Mouse (Mus musculus) ES-E14 (cell line): ENCODE data around the gene Six6. TPM values are rescaled to one million over a fixed set of nuclear protein-coding genes. Genes with fewer than 3 reads are reported as not detected.

Experiments used
- DNase-seq: peaks from one replicate; pipeline ENCODE4 v3.0.0-alpha.2; 2013; ENCODE audit warnings: low read depth, low spot score
- H3K27ac ChIP-seq: 2 replicates; pipeline ENCODE4 v1.5.1; 2012; ENCODE audit warnings: low read depth, mild to moderate bottlenecking, low read length, moderate library complexity, mixed read lengths; ENCODE audit not compliant: poor library complexity, insufficient read depth, severe bottlenecking
- H3K36me3 ChIP-seq: 2 replicates; pipeline ENCODE4 v1.6.1; 2012; ENCODE audit warnings: mild to moderate bottlenecking, low read length, moderate library complexity, mixed read lengths; ENCODE audit not compliant: control insufficient read depth, poor library complexity, insufficient read depth, severe bottlenecking
- H3K4me1 ChIP-seq, 2 experiments: fragments of 150-350 bp in 1 of 2; sonication (generic) in 1 of 2; 2 replicates each; pipeline ENCODE4 v1.6.1; 2012; ENCODE audit warnings: low read length in 2 of 2, mild to moderate bottlenecking in 1 of 2, mixed read lengths in 1 of 2; ENCODE audit not compliant: control insufficient read depth in 2 of 2, insufficient read depth in 2 of 2, poor library complexity in 1 of 2
- H3K4me3 ChIP-seq, 2 experiments: fragments of 150-350 bp in 1 of 2; sonication (generic) in 1 of 2; 2 replicates each; pipeline ENCODE4 v1.5.1; 2012; ENCODE audit warnings: low read length in 2 of 2, low read depth in 1 of 2, mild to moderate bottlenecking in 1 of 2, mixed read lengths in 1 of 2; ENCODE audit not compliant: insufficient read depth in 1 of 2, poor library complexity in 1 of 2, severe bottlenecking in 1 of 2
- H3K9ac ChIP-seq: 2 replicates; pipeline ENCODE4 v1.6.1; 2012; ENCODE audit warnings: low read depth, mild to moderate bottlenecking, low read length, mixed read lengths; ENCODE audit not compliant: poor library complexity, insufficient read depth, severe bottlenecking
- H3K9me3 ChIP-seq: fragments of 150-350 bp; sonication (generic); 2 replicates; pipeline ENCODE4 v1.6.1; 2012; ENCODE audit warnings: low read depth, mild to moderate bottlenecking, low read length; ENCODE audit not compliant: control insufficient read depth, insufficient read depth
- CHD2 ChIP-seq: IDR thresholded peaks from 2 replicates; pipeline ENCODE4 v1.6.1; 2014; ENCODE audit warnings: mild to moderate bottlenecking, low read depth, low read length, inconsistent platforms
- HCFC1 ChIP-seq: IDR thresholded peaks from 2 replicates; pipeline ENCODE4 v1.6.1; 2012; ENCODE audit warnings: low read length, inconsistent platforms, borderline replicate concordance; ENCODE audit not compliant: insufficient read depth
- MAFK ChIP-seq: IDR thresholded peaks from 2 replicates; pipeline ENCODE4 v1.6.1; 2014; ENCODE audit warnings: mild to moderate bottlenecking, low read depth, low read length, inconsistent platforms; ENCODE audit not compliant: insufficient read depth
- ZC3H11A ChIP-seq: IDR thresholded peaks from 2 replicates; pipeline ENCODE4 v1.6.1; 2012; ENCODE audit warnings: low read depth, mild to moderate bottlenecking, inconsistent platforms, low read length, borderline replicate concordance
- ZNF384 ChIP-seq: IDR thresholded peaks from 2 replicates; pipeline ENCODE4 v1.6.1; 2012; ENCODE audit warnings: low read depth, low read length, inconsistent platforms
- in situ Hi-C, 2 experiments: fragments of 600-800 bp; cut with MboI; formaldehyde crosslinking; loops; one replicate each; pipeline ENCODE4 v1.15.1; 2025; ENCODE audit warnings: low sequenced_read_pairs in 2 of 2, inconsistent platforms in 1 of 2; ENCODE audit not compliant: unreplicated experiment in 2 of 2
- total RNA-seq: library from RNA; depleted of rRNA; stranded (reverse); fragments of 300-350 nt; gene quantifications from 2 replicates; pipeline ENCODE4 v1.2.3, GENCODE M21; 2012; rRNA removed

Six6 gene
- total RNA-seq, 1 experiment = not detected

DNA sequence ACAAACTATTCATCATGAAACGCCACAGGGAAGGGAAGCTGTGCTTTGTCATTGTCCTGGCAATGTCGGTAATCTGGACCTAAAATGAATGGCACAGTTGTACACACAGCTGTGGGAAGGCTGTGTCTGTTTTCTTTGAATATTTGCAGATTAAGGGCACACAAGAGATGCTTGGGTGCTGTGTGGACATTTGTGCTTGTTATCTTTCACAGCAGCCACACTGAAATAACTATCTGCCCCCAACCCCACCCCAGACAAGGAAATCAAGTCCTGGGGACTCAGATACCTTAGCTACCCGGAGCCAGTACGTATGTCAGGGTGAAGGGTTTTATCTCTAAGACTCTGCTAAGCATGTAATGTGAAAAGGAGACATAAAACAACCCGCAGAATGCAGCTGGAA is 39.5 kb downstream of the Six6 start:
- TF ChIP-seq ZC3H11A (no peak), HCFC1 (no peak), MAFK (no peak), CHD2 (no peak), ZNF384 (no peak)
- Histone ChIP-seq H3K4me1 (0 out of 4 replicates have a peak, but pooled peaks cover 0 to 3% of the 10 kb centered on the region in 2 experiments), H3K27ac (no peak overlapping the region), H3K9ac (no peak overlapping the region), H3K4me3 (no peak overlapping the region), H3K36me3 (no peaks in the 10 kb centered on the region), H3K9me3 (no peaks in the 10 kb centered on the region)
- no peak for DNase-seq
- in situ Hi-C loops = no loop called here

DNA sequence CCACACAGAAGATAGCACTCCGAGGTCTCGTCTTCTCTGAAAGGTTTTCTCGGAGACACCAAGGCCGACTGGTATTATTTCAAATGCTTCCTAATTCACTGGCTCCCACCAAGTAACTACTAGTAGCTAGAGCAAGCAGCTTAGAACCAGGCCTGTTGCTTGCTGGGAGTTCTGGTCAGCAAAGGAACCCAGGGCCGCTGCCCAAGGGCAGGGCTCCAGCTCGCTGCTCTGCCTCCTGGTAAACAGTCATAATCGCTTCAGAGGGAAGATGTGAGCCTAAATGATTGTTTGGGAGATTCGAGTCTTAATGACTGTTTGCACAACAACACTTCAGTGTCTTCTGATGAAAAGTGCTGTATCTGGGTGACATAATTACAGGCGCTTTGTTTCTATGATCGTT is 42.9 kb downstream of the Six6 start:
- DNase-seq = no peak
- Histone ChIP-seq H3K9ac (no peak overlapping the region), H3K27ac (no peak overlapping the region), H3K9me3 (no peaks in the 10 kb centered on the region), H3K36me3 (no peaks in the 10 kb centered on the region), H3K4me1 (no peaks in the 10 kb centered on the region), H3K4me3 (no peak overlapping the region)
- TF ChIP-seq HCFC1 (no peak), ZC3H11A (no peak), CHD2 (no peak), ZNF384 (no peak), MAFK (no peak)
- in situ Hi-C loops = no loop called here

DNA sequence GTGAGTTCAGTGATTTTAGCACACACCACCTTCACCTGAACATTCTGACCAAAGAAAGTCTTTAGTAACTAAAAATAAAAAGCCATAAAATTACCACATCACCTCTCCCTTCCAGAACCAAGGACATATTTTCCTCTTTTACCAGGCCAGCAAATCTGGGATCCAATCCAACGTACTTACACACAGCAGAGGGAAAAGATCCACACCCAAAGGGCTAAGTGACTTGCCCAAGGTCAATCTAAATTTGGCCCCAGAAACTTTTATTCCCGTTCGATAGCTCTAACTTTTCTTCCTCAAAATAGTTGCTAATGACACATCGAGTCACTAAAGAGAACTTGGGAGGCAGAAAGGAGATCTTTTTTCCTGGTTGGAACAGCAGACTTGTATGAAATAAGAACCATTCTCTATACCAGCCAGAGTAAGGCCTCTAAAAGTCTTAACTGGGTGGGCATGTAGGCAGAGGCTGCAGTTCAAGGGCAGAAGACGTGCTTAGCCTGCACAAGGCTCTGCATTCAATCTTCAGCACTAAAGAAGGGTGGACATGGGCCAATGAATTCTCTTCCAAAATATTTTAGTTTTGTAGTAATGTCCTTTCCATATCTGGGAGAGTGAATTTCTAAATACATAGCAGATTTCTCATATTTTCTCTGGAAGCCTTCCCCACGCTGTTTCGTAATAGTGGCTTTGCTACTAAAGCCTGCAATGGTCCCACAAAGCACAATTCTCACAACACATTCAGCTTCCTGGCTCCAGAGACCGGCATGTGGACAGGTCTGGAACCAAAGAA is 43.6 kb downstream of the Six6 start:
- no peak for TF ChIP-seq ZNF384
- TF ChIP-seq HCFC1 = no peak
- no peak for TF ChIP-seq ZC3H11A
- TF ChIP-seq CHD2 = no peak
- TF ChIP-seq MAFK = no peak
- Histone ChIP-seq H3K36me3 (no peaks in the 10 kb centered on the region), H3K4me1 (no peaks in the 10 kb centered on the region), H3K4me3 (no peak overlapping the region), H3K9me3 (no peaks in the 10 kb centered on the region), H3K27ac (no peak overlapping the region), H3K9ac (no peak overlapping the region)
- no peak for DNase-seq
- in situ Hi-C loops = no loop called here

Other genes with a start within 250 kb of the Six6 start
- gene Ppm1a, start 182.4 kb upstream of the Six6 start, total RNA-seq = 117 and 121 TPM in 2 replicates
- 24.1 and 38.3 TPM in 2 replicates for gene 4930447C04Rik, start 882 bp downstream of the Six6 start, total RNA-seq
- gene Six1, start 114.0 kb downstream of the Six6 start, total RNA-seq = 2.2 and 2.9 TPM in 2 replicates
- 13.6 and 17.1 TPM in 2 replicates for gene Six4, start 173.6 kb downstream of the Six6 start, total RNA-seq
- gene Mnat1, start 183.8 kb downstream of the Six6 start, total RNA-seq = 26.8 and 41.2 TPM in 2 replicates